Mouse (Mus musculus): Measurements from ENCODE around the gene Zscan4-ps1.
"Not testable (repeated sequence)": the region's sequence is repeated elsewhere in the genome, so short reads cannot be mapped to it uniquely, and the experiment has no call there.

The Zscan4-ps1 gene

GRCm38 (mm10) chr7:11069591-11069990 lies at the start of gene Zscan4-ps1:
Gene Zscan4-ps1, minus strand, starts transcription at chr7:11069691.
- not testable (repeated sequence) for DNase-seq (ENCODE audit: low read depth, low spot score)
